Mouse (Mus musculus): ENCODE data around the gene Ccdc154. TPM values are rescaled to one million over a fixed set of nuclear protein-coding genes. Genes with fewer than 3 reads are reported as not detected.

Gene Ccdc154
- total and polyA plus RNA-seq, 2 experiments from 2014 or later, result not detected

GRCm38 (mm10) chr17:25135622-25136021, 26.6 kb upstream of the Ccdc154 start:
- no peak for DNase-seq (ENCODE audit: low spot score)
- no peak for TF ChIP-seq CTCF (IDR thresholded peaks at IDR 0.05)
- no peak overlapping the region for H3K4me2 ChIP-seq (ENCODE audit: low read depth, low read length, poor library complexity, severe bottlenecking)
- H3K27ac ChIP-seq (ENCODE audit: low read depth, low read length), result no peak overlapping the region
- H3K9me3 ChIP-seq (ENCODE audit: low read length), result no peaks in the 10 kb centered on the region
- no peak for ATAC-seq (ENCODE audit: low FRiP score)
- no peaks in the 10 kb centered on the region; the same call in 1 of the 2 replicates for H3K36me3 ChIP-seq (ENCODE audit: insufficient read depth, low read length)
- peaks cover 7% of the 10 kb centered on the region; the same call in 1 of the 2 replicates for H3K4me1 ChIP-seq (ENCODE audit: insufficient read depth, low read length)
- WGBS, result 93% methylated on average over 6 of the region's 6 CpGs
- no peak overlapping the region for H3K4me3 ChIP-seq (ENCODE audit: low read depth, low read length)
- H3K27me3 ChIP-seq (ENCODE audit: insufficient read depth, low read length), result no peaks in the 10 kb centered on the region
- H3K9ac ChIP-seq (replicated peaks; ENCODE audit: low read length, poor library complexity, severe bottlenecking), result no peak overlapping the region

- no peak for TF ChIP-seq CTCF (IDR thresholded peaks at IDR 0.05)
- Histone ChIP-seq H3K27me3 (ENCODE audit: insufficient read depth, low read length) (no peaks in the 10 kb centered on the region), H3K9me3 (ENCODE audit: low read length) (no peaks in the 10 kb centered on the region), H3K27ac (ENCODE audit: low read depth, low read length) (no peak overlapping the region), H3K4me3 (ENCODE audit: low read depth, low read length) (no peak overlapping the region), H3K4me2 (ENCODE audit: low read depth, low read length, poor library complexity, severe bottlenecking) (no peak overlapping the region), H3K36me3 (ENCODE audit: insufficient read depth, low read length) (no peaks in the 10 kb centered on the region; the same call in 1 of the 2 replicates), H3K9ac (replicated peaks; ENCODE audit: low read length, poor library complexity, severe bottlenecking) (no peak overlapping the region), H3K4me1 (ENCODE audit: insufficient read depth, low read length) (peaks cover 7% of the 10 kb centered on the region; the same call in 1 of the 2 replicates)
- no peak for ATAC-seq (ENCODE audit: low FRiP score)
- DNase-seq (ENCODE audit: low spot score), result no peak
- 96% methylated on average over 1 of the region's 1 CpGs for WGBS
Measured at GRCm38 (mm10) chr17:25138803-25139202, 23.5 kb upstream of the Ccdc154 start.

- no peak overlapping the region for H3K4me2 ChIP-seq (ENCODE audit: low read depth, low read length, poor library complexity, severe bottlenecking)
- H3K27ac ChIP-seq (ENCODE audit: low read depth, low read length), result no peak overlapping the region
- H3K4me1 ChIP-seq (ENCODE audit: insufficient read depth, low read length), result no peaks in the 10 kb centered on the region
- no peak for DNase-seq (ENCODE audit: low spot score)
- ATAC-seq (ENCODE audit: low FRiP score), result no peak
- H3K9ac ChIP-seq (replicated peaks; ENCODE audit: low read length, poor library complexity, severe bottlenecking), result no peak overlapping the region
- H3K4me3 ChIP-seq (ENCODE audit: low read depth, low read length), result no peak overlapping the region
- WGBS, result 70% methylated on average over 4 of the region's 4 CpGs
- H3K27me3 ChIP-seq (ENCODE audit: insufficient read depth, low read length), result no peaks in the 10 kb centered on the region
- H3K9me3 ChIP-seq (ENCODE audit: low read length), result no peaks in the 10 kb centered on the region
- peaks cover 6% of the 10 kb centered on the region; the same call in 1 of the 2 replicates for H3K36me3 ChIP-seq (ENCODE audit: insufficient read depth, low read length)
- TF ChIP-seq CTCF (IDR thresholded peaks at IDR 0.05), result peak; percentile 49
Measured at GRCm38 (mm10) chr17:25139960-25140359, 22.3 kb upstream of the Ccdc154 start.

- 75% methylated on average over 7 of the region's 7 CpGs for WGBS
- DNase-seq (ENCODE audit: low spot score), result no peak
- no peak for TF ChIP-seq CTCF (IDR thresholded peaks at IDR 0.05)
- Histone ChIP-seq H3K9ac (replicated peaks; ENCODE audit: low read length, poor library complexity, severe bottlenecking) (no peak overlapping the region), H3K4me2 (ENCODE audit: low read depth, low read length, poor library complexity, severe bottlenecking) (no peak overlapping the region), H3K27ac (ENCODE audit: low read depth, low read length) (no peak overlapping the region), H3K9me3 (ENCODE audit: low read length) (no peaks in the 10 kb centered on the region), H3K4me3 (ENCODE audit: low read depth, low read length) (no peak overlapping the region), H3K36me3 (ENCODE audit: insufficient read depth, low read length) (peaks cover 25% of the 10 kb centered on the region), H3K27me3 (ENCODE audit: insufficient read depth, low read length) (no peaks in the 10 kb centered on the region), H3K4me1 (ENCODE audit: insufficient read depth, low read length) (no peaks in the 10 kb centered on the region)
- ATAC-seq (ENCODE audit: low FRiP score), result no peak
Measured at GRCm38 (mm10) chr17:25163387-25163786, 1.1 kb downstream of the Ccdc154 start.

- TF ChIP-seq CTCF (IDR thresholded peaks at IDR 0.05), result no peak
- peaks cover 20% of the 10 kb centered on the region for H3K36me3 ChIP-seq (ENCODE audit: insufficient read depth, low read length)
- no peaks in the 10 kb centered on the region for H3K27me3 ChIP-seq (ENCODE audit: insufficient read depth, low read length)
- no peaks in the 10 kb centered on the region for H3K4me1 ChIP-seq (ENCODE audit: insufficient read depth, low read length)
- no peak overlapping the region for H3K4me3 ChIP-seq (ENCODE audit: low read depth, low read length)
- no peak overlapping the region for H3K9ac ChIP-seq (replicated peaks; ENCODE audit: low read length, poor library complexity, severe bottlenecking)
- 85% methylated on average over 3 of the region's 3 CpGs for WGBS
- ATAC-seq (ENCODE audit: low FRiP score), result no peak
- H3K9me3 ChIP-seq (ENCODE audit: low read length), result no peaks in the 10 kb centered on the region
- DNase-seq (ENCODE audit: low spot score), result no peak
- H3K4me2 ChIP-seq (ENCODE audit: low read depth, low read length, poor library complexity, severe bottlenecking), result no peak overlapping the region
- H3K27ac ChIP-seq (ENCODE audit: low read depth, low read length), result no peak overlapping the region
Measured at GRCm38 (mm10) chr17:25164770-25165169, 2.5 kb downstream of the Ccdc154 start.

- 78% methylated on average over 6 of the region's 6 CpGs for WGBS
- Histone ChIP-seq H3K36me3 (ENCODE audit: insufficient read depth, low read length) (peaks cover 7% of the 10 kb centered on the region), H3K9me3 (ENCODE audit: low read length) (no peaks in the 10 kb centered on the region), H3K4me3 (ENCODE audit: low read depth, low read length) (no peak overlapping the region), H3K27ac (ENCODE audit: low read depth, low read length) (no peak overlapping the region), H3K4me2 (ENCODE audit: low read depth, low read length, poor library complexity, severe bottlenecking) (no peak overlapping the region), H3K27me3 (ENCODE audit: insufficient read depth, low read length) (no peaks in the 10 kb centered on the region), H3K9ac (replicated peaks; ENCODE audit: low read length, poor library complexity, severe bottlenecking) (no peak overlapping the region), H3K4me1 (ENCODE audit: insufficient read depth, low read length) (no peaks in the 10 kb centered on the region)
- DNase-seq (ENCODE audit: low spot score) (no peak), ATAC-seq (ENCODE audit: low FRiP score) (no peak)
- TF ChIP-seq CTCF (IDR thresholded peaks at IDR 0.05), result no peak
Measured at GRCm38 (mm10) chr17:25165970-25166671, 3.9 kb downstream of the Ccdc154 start.

All from midbrain, postnatal 0 days (tissue).